Mouse (Mus musculus): ENCODE data around the gene Plin4.

GRCm38 (mm10) chr17:56074827-56075208 lies 34.8 kb downstream of the Plin4 start, which contains the start of gene Ubxn6:
- TF ChIP-seq POLR2A (IDR thresholded peaks at IDR 0.05; ENCODE audit: extremely low read depth, insufficient read depth, low read length) (peak; percentile 61), CTCF (IDR thresholded peaks at IDR 0.05; ENCODE audit: extremely low read depth, insufficient read depth, low read length) (0 out of 2 replicates have a peak, but pooled peaks have one; percentile 12)

Measured in cortical plate, adult 2 months (tissue).